Mouse (Mus musculus): ENCODE measurements at regions not wholly inside any gene's neighbourhood (a gene's known extent, or its start where the extent isn't known, plus 50 kb on each side); places are given as distances from the start of the nearest gene placed in this dataset.

DNA sequence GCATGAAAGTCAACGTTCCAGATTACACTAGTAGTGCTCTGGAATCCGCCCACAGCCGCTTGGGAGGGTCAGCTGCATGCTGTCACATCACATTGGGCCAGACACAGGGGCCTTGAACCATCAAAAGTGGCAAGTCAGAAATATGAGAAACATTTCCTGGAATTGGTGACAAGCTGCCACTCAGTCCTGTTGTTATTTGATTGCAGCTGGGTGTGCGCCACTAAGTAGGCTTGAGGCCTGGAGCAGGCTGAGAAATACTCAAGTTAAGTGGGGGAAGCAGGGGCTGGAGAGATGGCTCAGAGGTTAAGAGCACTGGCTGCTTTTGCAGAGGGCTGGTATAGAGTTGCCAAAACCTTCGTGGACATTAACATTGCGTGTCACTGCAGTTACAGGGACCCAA lies 51.2 kb upstream of the Bmp4 start:
- no peaks in the 10 kb centered on the region for H3K4me1 ChIP-seq (ENCODE audit: control insufficient read depth, insufficient read depth, low read length)
- H3K4me3 ChIP-seq (ENCODE audit: insufficient read depth, low read length) = no peak overlapping the region
- H3K27ac ChIP-seq (ENCODE audit: insufficient read depth, low read length) = no peak overlapping the region
- no peak for TF ChIP-seq POLR2A (IDR thresholded peaks at IDR 0.05; ENCODE audit: extremely low read depth, insufficient read depth, low read length)
